Mouse (Mus musculus): Measurements from ENCODE around the gene Micall1.

Gene Micall1

DNA sequence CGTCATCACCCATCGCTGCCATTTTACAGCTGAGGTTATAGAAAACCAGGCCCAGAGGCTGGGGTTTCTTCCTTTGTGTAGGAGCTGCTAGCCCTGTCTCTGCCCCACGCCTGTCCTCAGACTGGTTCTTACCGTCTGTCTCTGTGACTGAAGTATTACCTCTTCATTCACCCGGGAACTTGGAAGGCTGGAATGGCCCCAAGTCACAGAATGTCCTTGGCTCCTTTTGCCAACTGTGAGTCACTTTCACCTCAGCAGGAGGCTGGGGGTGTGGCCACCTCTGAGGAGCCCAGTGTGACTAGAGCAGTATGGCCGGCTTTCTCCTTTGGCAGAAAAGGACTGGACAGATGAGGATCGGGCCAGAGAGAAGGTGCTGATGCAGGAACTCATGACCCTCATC is 22.7 kb downstream of the Micall1 start:
- no peak for DNase-seq

DNA sequence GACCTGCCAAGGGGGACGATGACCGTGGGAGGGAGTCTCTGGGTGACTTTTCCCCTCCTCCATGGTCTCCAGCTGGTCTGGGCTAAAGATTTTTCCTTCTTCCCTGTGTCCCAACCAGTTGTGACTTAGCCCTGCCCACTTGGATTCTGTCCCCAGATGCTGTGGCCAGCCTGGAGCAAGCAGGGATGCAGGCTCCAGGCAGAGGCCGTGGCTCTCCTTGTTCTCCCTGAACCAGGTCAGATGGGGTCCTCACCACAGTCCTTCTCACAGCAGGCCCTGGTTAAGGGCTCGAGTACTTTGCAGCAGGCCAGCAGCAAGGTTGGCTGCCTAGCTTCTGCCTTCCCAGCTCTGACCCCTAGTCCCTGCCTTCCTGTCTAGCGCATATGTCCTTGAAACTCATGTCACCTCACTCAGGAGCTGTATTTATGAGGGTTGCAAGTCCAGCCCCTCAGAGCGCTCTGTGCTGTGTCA is 24.5 kb downstream of the Micall1 start:
- no peak for DNase-seq

DNA sequence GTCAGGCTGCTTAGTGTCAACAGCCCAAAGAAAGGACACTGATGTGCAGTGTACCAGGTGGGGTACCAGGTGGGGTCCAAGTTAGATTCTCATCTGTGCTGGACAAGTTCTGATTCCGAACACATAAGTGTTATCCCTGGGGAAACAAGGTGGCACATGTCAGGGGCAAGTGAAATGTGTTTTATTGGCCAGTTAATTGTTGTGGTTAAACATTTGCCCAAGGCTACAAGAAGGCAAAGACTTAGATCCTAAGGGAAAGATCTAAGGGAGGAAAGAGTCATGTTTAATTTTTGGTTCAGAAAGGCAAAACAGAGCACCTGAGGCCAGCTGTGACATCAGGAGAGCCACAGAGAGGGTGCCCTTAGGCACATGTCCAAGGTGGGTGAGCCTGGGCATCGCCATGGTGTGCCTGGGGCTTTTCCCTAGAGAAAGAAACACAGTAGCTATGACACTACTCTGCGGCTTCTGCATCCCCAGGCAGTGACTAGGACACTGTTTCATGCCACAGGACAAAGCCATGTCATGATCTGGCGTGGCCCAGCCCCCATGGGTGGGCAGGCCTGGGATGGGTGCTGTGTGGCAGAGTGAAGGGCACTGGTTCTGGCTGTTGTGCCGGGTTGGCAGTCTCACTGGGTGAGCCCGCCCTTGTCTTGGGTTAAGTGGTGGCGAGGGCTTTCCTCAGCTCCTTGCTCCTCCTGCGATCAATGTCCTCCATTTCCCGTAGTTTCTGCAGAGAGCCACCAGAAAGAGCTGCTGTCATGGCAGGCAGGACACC is 26.0 kb downstream of the Micall1 start:
- no peak for DNase-seq

DNA sequence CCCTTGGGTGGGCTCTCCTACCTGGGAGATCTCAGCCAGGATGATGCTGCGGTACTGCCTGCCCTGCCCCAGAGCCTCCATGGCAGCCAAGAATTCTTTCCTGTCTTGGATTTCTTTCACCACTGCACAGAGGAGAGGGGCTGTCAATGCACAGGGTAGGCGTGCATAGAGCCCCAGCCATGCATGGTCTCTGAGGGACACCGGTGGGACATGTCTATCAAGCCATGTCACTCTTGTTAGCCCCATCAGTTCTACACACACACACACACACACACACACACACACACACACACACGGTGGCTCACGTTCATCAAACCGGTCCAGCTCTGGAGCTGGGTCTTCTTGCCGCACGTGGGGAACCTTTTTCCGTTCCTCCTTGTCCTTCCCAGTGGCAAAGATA is 26.6 kb downstream of the Micall1 start:
- DNase-seq, result no peak

DNA sequence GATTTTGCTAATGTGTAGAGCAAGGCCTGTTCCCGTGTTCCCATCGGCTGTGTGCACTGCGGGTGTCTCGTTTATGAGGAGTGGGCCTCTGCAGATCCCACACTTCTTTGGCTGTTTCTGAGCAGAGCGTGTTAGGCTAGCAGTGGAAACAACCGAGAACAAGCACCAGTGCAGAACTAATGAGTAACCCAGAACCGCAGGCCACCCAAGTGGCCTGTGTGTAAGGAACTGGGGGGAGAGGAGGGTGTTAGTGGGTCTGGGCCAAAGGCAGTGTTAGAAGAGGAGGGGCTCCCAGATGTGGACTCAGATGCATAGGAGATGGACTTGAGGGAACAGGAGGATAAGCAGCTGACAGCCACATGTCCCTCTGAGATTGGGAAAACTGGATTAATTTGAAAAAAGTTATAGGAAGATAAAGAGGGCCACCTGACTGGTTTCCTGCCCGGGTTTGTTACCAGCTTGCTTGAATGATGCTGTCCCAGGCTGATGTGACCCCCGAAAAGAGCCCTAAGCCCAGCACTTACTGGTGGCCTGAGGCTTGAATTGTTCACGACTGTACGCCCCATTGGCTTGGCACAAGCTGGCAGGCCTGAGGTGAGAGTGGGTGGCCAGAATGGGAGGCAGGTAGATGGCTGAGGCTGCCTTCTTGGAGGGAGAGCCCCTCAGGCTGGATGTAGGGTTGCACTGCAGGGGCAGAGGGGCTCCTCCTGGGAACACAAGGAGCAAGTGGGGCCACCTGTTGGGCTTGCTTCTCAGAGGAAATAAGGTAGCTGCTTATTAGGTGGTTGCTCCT is 27.3 kb downstream of the Micall1 start:
- no peak for DNase-seq

DNA sequence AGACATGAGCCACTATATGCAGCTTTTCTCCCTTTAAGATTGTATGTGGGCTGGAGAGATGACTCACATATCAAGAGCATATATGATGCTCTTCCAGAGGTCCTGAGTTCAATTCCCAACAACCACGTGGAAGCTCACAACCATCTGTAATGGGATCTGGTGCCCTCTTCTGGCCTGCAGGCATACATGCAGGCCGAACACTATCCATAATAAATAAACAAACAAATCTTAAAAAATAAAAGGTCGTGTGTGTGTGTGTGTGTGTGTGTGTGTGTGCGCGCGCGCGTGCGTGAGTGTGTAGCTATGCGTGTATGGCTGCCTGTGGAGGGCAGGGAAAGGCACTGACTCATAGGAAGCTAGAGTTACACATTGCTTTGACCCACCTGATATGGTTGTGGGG is 30.9 kb downstream of the Micall1 start:
- no peak for DNase-seq

DNA sequence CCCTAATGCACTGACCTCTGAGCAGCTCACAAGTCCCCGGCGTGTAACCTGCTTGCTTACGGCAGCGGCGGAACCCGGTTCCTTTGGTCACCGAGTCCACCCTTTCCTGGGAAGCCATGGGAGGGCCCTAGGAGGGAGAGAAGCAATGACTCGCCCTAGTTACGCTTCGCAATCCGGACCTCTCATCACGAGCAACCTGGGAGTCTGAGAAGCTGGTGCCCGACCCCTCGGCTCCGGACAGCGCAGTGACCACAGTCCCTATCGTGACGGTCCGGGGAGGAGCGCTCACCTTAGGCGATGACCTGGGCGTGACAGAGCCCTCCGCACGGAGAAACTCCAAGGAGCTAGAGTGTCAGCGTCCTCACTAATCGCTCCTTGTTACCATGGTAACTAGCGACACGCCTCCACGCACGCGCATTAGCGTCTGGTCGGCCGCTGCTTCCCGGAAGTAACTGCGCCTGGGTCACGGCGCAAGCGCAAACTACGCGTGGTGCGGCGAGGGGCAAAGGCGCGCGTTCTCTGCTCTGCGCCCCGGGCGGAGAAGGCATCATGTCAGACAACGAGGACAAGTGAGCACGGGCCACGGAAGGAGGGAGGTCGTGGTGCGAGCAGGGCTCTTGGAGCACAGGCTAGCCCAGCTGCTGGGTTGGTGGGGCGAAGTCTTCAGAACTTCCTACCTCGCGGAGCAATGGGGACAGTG is 32.3 kb downstream of the Micall1 start, which contains the start of the genes Polr2f and 1700088E04Rik:
Gene Polr2f (plus strand): TSS at position 144 of the 700 bp plus-strand sequence.
Gene 1700088E04Rik (minus strand): TSS at position 388 of the 700 bp plus-strand sequence.
- peak; percentile 94 for DNase-seq

DNA sequence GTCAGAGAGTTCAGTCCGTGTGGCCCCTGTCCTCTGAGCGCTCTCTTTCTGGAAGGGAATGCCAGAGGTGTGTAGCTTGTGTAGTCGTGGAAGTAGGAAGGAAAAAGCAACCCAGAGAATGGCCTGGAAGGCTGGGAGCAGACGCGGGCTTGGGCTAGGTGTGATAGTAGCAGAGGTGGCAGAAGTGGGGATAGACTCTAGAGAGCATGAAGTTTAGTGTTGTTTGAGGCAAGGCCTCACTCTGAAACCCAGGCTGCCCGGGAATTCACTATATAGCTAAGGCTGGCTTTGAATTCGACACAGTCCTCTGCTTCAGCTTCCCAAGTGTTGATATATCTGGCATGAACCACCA is 32.8 kb downstream of the Micall1 start:
- no peak for DNase-seq

DNA sequence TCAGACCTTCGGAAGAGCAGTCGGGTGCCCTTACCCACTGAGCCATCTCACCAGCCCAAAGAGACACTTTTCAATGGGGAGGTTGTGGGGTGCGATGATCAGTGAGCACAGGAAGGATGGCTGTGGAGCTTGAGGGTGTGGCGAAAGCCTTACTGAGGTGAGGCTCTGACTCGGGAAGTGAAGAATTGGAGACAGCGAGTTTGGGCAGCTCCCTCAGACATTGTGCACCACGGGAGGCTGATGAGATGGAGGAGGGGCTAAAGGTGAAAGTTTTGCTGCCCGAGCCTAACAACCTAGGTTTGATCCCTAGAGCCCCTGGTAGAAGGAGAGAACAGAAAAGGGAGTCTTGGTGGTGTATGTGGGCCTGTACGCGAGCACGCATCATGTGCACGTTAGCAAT is 34.6 kb downstream of the Micall1 start:
- no peak for DNase-seq

DNA sequence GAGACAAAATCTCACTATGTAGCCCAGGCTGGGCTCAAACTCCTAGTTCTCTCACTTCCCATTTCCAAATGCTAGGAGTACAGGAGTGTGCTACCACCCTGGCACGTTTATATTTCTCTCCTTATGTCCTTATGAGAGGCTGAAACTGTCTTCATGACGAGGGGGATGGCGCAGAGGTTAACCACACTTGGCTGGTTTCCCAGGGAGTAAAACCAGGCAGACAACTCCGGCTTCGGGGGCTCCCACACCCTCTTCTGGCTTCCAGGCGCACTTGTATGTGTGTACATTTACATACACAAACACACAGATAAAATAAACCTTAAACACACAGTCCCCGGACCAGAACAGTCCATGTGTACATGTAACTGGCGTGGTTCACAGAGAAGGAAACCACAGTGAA is 35.3 kb downstream of the Micall1 start:
- no peak for DNase-seq

DNA sequence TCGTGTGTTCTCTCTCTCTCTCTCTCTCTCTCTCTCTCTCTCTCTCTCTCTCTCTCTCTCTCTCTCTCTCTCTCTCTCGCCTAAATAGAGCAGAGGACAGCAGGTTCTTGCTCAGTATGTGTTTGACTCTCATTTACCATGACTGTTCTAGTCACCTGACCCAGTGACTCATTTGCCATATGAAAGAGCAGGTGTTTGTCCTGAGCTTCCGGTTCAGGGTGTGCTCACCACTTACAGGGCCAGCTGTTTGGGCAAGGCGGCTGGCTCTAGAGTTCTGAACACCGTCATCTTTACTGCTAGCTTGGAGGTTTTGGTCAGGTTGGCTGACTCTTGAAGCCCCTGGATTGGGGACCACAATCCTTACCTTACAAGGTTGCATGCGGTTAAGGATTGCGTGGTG is 36.8 kb downstream of the Micall1 start:
- no peak for DNase-seq

DNA sequence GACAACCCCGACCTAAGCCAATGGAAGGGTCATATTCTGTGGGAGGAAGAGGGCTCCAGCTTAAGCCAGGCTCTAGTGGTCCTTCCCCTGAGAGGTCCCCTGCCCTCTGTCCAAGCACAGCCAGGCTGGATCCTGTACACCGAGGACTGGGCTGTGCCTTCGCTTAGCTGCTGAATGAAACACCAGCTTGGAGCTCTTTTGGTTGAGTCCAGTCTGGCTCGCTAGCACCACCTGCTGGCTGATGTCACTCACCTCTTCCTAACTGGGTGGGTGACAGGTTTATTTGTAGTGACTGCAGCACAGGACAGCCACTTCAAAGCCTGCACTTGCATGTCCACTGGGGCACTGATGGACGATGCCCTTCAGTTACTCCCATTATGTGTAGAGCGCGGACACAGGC is 39.8 kb downstream of the Micall1 start:
- peak; percentile 46 for DNase-seq

DNA sequence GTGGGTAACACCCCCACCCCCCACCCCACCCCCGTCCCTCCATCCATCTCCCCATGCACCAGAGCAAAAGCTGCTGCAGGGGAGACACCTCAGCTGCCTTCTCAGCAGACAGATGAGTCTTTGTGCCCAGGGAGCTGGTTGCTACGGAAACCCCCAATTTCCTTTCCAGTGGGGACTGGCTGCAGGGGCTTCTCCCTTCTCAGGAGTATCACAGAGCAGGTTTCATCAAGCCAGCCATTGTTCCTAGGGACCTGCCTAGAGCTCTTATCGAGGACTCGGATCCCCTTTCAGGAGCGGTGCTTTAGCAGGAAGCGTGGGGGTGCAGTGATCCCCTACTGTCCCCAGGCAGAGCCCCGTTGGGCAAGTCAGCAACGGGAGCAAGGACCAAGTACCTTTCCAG is 43.2 kb downstream of the Micall1 start:
- DNase-seq, result no peak

DNA sequence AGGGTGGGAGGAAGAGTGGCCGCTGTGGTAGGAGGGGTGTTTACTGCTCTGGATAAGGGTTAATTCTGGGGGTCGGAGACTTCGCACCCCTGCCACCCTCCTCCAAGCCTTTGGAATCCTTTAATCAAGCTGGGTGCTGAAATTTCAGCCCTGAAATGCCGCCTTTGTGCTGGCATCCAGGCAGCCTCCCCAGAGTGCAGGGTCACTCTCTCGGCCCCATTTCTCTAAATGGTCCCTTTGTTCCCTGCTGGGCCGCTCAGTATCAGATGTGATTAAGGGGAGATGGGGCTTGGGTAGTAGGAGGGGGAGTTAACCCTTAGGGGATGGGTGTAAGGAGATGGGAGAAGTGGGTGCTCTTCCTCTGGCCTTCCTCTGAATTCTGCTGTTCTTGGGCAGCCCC is 44.0 kb downstream of the Micall1 start:
- no peak for DNase-seq

DNA sequence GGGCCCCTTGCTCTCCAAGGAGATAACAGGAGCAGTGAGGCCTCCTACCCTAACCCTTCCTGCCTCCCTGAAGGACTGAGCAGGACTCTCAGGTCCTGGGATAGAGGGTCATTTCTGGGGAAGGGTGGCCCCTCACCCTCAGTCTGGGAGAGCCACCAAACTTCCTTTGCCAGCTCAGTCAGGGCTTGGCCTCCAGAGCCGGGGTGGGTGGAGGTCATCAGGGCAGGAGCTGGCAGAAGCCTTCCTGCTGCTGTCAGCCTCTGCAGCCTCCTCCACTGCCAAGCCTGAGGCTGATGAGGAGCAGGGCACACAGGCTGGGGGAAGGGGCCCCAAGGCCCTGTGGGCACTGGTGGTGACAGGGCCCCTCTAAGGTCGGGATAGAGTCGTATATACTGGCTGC is 46.9 kb downstream of the Micall1 start:
- DNase-seq, result no peak

DNA sequence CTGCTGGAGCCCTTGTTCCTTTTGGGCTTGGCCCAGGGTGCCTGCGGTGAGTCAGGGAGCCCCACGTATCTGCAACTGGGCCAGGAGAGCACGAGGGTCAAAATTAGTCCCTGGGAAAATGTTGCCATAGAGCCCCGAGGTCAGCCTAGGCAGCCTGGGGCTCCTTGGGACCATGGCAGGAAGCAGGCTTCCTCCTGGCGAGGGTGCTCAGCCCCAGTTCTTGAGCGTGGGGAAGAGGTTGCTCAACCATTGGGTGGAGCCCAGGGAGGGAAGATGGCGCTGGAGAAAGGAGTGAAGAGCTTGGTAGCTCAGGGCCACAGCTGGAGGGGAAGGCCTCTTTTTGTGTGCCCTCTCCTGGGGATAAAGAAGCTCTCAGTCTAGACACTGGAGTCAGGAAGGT is 53.6 kb downstream of the Micall1 start:
- DNase-seq, result no peak

DNA sequence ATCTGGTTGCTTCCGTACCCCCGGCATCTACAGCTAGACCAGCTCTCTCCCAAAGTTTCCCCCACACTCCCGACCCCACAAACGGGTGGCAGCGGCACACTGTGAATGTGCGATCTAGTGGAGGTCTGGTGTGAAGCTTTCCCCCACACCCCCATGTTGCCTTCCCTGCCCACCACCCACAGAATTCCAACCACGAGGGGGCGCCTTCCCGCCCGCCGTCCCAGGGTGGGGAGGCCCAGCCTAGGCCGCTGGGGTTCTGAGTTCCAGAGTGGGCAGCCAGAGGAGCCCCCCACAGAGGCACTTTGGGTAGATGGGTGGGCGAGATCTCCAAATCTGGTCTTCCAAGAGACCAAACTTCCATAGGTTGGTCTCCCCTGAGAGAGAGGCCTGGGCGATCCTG is 54.1 kb downstream of the Micall1 start:
- no peak for DNase-seq

DNA sequence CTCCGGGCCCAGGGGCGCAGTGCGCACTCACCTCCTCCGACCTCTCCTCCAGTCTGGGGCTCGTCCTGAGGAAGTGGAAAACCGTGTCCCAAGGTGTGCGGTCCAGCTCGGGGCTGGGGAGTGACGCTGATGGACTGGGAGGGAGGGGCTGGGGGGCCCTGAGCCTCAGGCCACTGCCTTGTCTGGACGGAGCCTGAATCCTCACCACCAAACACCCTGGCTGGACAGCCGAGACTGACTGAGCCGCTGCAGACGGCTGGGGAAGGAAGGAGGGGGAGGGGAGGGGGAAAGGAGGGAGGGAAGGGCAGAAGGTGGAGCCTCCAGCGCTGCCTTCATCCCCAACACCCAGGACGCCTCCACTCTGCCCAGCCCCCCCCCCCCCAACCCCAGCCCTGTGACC is 55.6 kb downstream of the Micall1 start:
- no peak for DNase-seq

DNA sequence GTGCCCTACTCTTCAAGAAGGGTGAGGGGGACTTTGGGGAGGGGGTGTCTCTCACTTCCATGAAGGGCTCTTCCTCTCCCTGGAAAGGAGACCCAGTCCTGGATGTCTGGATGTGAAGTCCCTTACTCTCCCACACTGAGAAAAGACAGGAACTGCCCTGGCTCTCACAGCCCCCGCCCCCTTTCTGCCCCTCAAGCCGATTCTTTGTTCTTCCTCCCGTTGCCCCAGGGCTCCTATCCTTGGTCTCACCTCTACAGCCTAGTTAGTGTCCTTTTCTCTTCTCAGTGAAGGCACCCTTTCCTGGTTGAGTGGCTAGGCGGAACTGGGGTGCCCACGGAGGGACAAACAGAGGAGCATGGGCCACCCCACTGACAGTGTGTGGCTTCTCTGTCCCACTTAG is 56.4 kb downstream of the Micall1 start, which contains the start of gene Sox10:
Gene Sox10 (minus strand): TSS at position 101 of the 400 bp plus-strand sequence.
- no peak for DNase-seq

DNA sequence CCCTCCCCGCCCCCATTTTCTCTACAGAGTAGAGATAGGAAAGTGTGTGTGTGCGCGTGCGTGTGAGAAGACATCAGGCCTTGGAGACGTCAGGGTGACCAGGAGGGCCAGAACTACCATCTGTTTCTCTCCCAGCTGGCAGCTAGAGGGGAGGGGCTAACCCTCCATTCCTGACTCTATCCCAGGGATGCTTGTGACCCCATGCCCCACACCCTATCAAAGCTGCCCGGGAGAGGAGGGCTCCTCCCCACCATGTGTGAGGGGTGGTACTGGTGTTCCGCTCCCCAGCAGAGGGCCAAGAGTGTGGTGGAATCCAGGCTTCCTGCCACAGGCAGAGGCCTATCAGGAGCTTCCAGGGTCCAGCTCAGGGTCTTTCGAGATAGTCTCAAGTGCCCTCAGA is 58.0 kb downstream of the Micall1 start:
- no peak for DNase-seq

DNA sequence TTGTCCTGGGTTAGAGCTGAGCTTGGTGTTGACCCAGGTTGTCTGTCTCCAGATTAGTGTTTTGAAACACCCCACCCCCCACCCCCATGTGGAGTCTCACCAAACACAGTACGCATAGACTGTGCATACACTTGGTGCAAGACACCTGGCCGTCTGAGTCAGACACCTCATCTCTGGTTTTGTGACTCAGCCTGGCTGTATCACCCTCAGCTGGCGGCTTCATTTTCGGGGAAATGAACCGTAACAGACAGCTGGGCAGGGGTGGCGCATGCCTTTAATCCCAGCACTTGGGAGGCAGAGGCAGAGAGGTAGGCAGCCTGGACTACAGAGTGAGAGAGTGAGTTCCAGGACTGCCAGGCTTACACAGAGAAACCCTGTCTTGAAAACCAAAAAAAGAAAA is 68.2 kb downstream of the Micall1 start:
- DNase-seq, result no peak

DNA sequence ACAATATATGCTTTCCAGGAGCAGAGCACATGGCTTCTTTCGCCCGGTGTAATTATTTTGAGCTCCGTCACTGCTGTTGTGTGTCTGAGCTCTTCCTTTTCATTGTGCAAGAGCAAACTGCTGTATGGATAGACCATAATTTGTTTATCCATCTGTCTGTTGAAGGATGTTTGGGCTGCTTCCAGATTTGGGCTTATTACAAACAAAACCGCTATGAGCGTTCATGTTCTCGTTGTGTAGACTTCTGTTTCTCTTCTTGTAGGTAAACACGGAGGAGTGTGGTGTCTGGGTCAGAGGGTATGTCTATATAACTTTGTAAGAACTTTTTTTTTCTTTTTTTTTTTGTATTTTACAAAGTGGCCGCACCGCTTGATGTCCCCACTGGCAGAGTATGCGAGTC is 76.5 kb downstream of the Micall1 start:
- DNase-seq, result no peak
